Mouse (Mus musculus) right cerebral cortex, postnatal 4 days (tissue): ENCODE measurements around the gene Ppp1r9a.

ENCODE experiments used
- DNase-seq: peaks from one replicate; pipeline ENCODE4 v3.0.0-alpha.2; 2022

Gene Ppp1r9a

GRCm38 (mm10) chr6:5164855-5165254 lies 262.1 kb downstream of the Ppp1r9a start:
- DNase-seq = no peak

DNA sequence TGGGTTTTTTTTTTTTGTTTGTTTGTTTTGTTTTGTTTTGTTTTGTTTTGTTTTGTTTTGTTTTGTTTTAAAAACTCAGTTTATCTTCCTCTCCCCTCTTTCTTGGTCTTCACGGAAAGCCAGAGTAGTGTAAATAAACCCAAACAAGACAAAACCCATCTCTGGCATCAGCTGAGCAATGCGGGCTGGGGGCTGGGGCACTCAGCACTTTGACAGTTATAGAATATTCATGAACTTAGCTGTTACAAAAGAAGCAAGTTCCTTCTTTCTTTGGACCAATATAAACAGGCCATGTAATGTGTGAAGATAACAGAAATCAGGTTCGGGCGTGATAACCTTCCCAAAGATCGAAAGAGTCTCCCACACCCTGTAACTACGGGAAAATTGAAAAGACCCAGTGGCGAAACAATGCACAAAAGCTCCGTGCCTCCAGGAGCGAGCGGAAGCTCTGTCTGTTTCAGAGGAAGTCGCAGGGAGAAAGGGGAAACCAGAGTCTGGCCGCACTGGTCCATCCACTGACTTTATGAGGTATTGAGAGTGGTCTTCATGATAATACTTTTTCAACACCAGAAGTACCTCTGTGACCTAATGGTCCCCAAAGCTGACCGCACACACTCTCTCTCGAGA lies 264.4 kb downstream of the Ppp1r9a start:
- no peak for DNase-seq

DNA sequence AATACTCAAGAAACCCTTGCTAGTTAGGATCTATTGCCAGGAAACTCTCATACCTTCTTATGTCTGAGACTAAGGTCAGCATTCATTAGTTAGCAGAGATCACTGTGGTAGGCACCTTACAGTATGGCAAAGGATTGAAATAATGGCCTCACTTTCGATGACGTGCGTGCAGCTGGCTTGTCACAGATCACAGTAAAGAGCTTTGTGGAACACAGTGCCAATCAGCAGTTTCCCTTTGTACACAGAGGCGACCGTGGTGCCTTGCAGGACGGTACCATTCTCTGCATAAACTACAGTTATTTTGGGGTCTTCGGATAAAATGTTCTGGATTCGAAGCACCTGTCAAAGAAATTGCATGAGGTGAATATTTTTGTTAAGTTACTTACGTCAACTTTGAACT lies 265.4 kb downstream of the Ppp1r9a start:
- no peak for DNase-seq

GRCm38 (mm10) chr6:5171418-5171817 lies 268.7 kb downstream of the Ppp1r9a start:
- DNase-seq = no peak

DNA sequence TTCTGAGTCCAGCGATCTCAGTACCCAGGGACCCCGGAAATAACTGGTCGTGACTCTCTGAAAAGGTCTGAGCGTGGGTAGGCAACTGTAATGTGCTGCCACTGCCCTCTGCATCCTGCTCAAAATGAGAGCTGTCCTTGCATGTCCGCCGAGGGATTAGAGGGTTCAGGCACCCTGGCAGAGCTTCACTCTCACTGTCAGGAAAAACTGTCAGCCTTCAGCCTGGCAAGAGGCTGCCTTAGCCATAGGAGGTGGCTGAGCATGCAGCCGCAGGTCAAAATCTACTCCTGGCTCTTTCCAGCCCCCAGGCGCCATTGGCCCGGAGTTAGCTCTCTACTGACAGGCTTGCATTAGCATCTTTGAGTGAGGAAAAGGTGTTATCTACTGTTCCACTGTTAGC lies 269.9 kb downstream of the Ppp1r9a start:
- no peak for DNase-seq

- no peak for DNase-seq
Measured at GRCm38 (mm10) chr6:5174179-5174812, 271.6 kb downstream of the Ppp1r9a start.

GRCm38 (mm10) chr6:5177967-5178891 lies 275.5 kb downstream of the Ppp1r9a start:
- peak; percentile 6 for DNase-seq

GRCm38 (mm10) chr6:5179189-5179588 lies 276.5 kb downstream of the Ppp1r9a start:
- no peak for DNase-seq

DNA sequence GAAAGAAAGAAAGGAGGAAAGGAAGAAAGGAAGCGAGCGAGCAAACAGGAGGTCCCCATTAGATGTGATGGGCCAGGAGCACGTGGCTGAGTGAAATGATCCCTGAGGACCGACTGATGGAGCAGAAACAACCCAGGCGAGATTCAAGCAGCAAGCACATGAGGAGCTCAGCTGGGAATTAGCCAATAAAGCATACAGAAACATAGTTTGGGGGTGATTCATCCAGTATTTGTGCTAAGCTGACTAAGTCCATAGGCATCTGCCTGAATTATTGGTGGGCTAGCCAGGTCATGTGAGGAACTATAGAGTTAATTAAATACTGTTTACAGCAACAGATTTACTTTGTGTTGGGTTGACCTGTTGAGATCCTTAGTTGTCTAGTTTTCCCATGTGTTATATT lies 277.9 kb downstream of the Ppp1r9a start:
- DNase-seq = no peak

DNA sequence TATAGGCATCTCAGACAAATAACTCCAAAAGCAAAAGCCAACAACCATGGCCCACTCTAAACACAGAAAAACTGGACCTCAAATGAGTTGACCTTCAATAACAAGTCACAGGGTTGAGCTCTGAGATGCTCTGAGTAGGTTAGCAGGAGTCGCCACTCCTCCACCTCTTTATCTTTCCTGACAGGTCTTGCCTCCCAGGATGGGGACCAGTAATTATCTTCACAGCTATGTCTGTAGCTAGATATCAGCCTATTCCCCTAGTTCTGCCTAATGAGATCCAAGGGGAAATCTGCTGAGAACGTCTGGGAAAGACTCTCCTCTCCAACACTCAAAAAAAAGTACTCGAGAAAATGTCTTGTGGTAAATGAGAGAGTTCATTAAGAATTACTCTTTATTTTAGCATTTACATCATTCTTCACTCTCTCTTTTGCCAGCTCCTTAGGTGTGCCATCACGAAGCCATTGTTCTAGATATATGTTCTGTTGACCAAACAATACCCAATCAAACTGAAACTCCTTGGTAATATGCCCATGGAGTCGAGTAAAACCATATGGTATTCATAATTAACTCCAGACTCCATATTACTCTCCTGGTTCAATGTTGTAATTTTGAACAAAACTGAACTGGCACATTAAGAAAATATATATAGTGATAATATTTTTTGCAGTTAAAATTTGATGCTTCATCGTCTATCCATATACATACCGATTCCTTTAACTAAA lies 283.7 kb downstream of the Ppp1r9a start:
- no peak for DNase-seq

- DNase-seq = no peak
Measured at GRCm38 (mm10) chr6:5187586-5187985, 284.9 kb downstream of the Ppp1r9a start.

- no peak for DNase-seq
Measured at GRCm38 (mm10) chr6:5188036-5188435, 285.3 kb downstream of the Ppp1r9a start.

- no peak for DNase-seq
Measured at GRCm38 (mm10) chr6:5188938-5189337, 286.2 kb downstream of the Ppp1r9a start.

DNA sequence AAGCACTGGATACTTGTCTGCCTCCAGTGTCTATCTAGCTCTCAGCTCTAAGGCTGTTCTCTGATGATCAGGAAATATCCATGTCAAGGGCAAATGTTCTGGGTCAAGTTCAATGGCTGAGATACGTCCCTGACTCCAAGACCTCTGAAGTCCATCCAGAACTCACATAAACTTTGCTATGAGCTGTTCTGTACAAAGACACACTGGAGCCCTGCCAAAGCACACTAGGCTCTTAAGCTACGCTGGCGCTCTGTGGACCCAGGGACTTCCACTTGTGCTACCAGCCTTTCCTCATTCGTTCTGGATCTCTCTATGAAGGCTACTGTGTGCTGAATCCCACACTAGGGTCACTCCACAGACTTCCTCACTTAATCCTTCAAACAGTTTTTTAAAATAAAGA lies 286.8 kb downstream of the Ppp1r9a start:
- no peak for DNase-seq

DNA sequence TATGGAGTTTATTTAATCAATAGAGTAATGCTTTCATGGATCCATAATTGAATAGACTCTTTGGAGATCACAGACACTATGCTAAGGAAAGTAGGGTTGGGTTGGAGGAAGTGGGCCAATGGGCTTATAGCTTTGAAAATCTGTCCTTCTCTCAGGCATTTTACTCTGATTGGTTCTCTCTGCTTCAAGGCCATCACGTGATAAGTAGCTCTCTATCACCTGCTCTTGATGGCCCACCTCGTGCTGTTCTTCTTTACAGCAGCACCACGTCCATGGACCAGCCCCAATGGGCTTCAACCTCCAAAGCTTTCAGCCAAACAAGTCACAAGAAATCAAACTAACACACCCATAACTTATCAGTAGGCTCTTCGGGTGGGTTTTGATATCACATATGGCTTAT lies 288.0 kb downstream of the Ppp1r9a start:
- no peak for DNase-seq

DNA sequence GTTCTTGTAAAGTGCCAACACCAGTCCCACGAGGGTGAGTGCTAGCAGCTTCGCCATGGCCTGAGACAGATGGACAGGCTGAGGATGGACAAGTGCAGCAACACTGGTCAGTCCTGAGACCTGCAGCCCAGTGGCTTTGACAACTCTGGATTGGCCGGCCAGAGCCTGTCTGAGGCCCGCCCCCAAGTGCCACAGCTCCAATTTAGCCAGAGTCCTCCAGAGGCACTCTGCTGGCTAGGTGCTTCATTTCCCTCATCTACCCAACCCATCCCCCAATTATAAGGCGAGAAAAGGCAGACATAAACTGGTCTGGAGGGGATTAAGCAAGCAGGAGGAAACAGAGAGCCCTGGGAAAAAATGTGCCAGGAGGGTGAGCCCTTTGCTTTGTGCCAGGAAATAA lies 291.0 kb downstream of the Ppp1r9a start, which contains the start of gene Pon1:
Pon1 (minus strand) TSS at position 254 of the 400 bp plus-strand sequence.
- no peak for DNase-seq

DNA sequence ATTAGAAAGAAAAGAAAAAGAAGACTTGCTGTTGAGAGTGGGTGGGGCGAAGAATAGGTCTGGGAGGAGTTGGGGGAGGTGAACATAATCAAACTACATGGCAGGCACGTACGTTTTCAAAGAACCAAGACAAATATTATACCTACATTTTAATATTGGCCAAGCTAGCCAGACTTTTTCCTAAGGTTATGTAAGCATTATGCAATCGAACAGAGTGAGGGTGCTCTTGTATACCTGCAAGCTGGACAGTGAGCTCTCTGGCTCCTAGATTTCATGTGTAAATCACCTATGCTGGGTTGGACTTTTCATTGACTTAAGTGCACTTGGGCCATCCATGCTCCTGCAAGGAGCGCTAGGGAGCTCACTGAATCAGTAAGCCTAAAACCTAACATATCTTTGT lies 295.9 kb downstream of the Ppp1r9a start:
- DNase-seq = no peak

GRCm38 (mm10) chr6:5199376-5199905 lies 296.7 kb downstream of the Ppp1r9a start:
- DNase-seq = no peak

- DNase-seq = no peak
Measured at GRCm38 (mm10) chr6:5199916-5200315, 297.2 kb downstream of the Ppp1r9a start.

GRCm38 (mm10) chr6:5207817-5208216 lies 305.1 kb downstream of the Ppp1r9a start:
- no peak for DNase-seq
